Mouse (Mus musculus) liver, embryonic 14.5 days (tissue): ENCODE measurements around the gene Adprh.

Experiments
- CTCF ChIP-seq: IDR thresholded peaks from 2 replicates; pipeline ENCODE4 v1.5.1; 2016; ENCODE audit warnings: antibody characterized with exemption, low read depth, control low read depth
- EP300 ChIP-seq: IDR thresholded peaks from 2 replicates; pipeline ENCODE4 v1.6.1; 2016; ENCODE audit warnings: antibody characterized with exemption, low read depth

GRCm38 (mm10) chr16:38407584-38407983 is 44.9 kb downstream of the Adprh start:
- TF ChIP-seq CTCF (no peak), EP300 (no peak)
